Mouse (Mus musculus) embryonic fibroblast, embryonic 13.5 days (primary cell): ENCODE measurements at regions not wholly inside any gene's neighbourhood (a gene's known extent, or its start where the extent isn't known, plus 50 kb on each side); places are given as distances from the start of the nearest gene placed in this dataset.

Source experiments
- CTCF ChIP-seq: IDR thresholded peaks from 2 replicates; pipeline ENCODE4 v1.5.1; 2011; ENCODE audit warnings: mild to moderate bottlenecking, control low read depth, low read length, moderate library complexity, borderline replicate concordance; ENCODE audit not compliant: insufficient read depth
- POLR2A ChIP-seq: IDR thresholded peaks from 2 replicates; pipeline ENCODE4 v1.6.1; 2011; ENCODE audit warnings: low read depth, mild to moderate bottlenecking, control low read depth, low read length, moderate library complexity

GRCm38 (mm10) chr17:79520283-79520682 is 91.4 kb upstream of the Rmdn2 start:
- TF ChIP-seq CTCF (no peak), POLR2A (no peak)
